Mouse (Mus musculus) lung, embryonic 15.5 days (tissue): Measurements from ENCODE around the gene Ttc28. TPM values are rescaled to one million over a fixed set of nuclear protein-coding genes. Genes with fewer than 3 reads are reported as not detected.
A peak's percentile ranks its signal among the peaks of the same experiment; 100 is the strongest.

Source experiments
- ATAC-seq: fragments of 200-750 bp; cut with Nextera tagmentation; 2 replicates; pipeline ENCODE4 v1.8.0; 2017; ENCODE audit warnings: moderate number of reproducible peaks, borderline replicate concordance; ENCODE audit not compliant: low FRiP score, low TSS enrichment; ENCODE audit errors: extremely low read depth
- H3K27ac ChIP-seq: fragments of 300-500 bp; sonication (generic); 2 replicates; pipeline ENCODE4 v1.5.1; 2015; ENCODE audit warnings: moderate library complexity, mild to moderate bottlenecking, inconsistent platforms
- H3K27me3 ChIP-seq: fragments of 300-500 bp; sonication (generic); 2 replicates; pipeline ENCODE4 v1.6.1; 2015; ENCODE audit warnings: inconsistent platforms
- H3K36me3 ChIP-seq: fragments of 300-500 bp; sonication (generic); 2 replicates; pipeline ENCODE4 v1.6.1; 2015; ENCODE audit warnings: inconsistent platforms
- H3K4me1 ChIP-seq: fragments of 300-500 bp; sonication (generic); 2 replicates; pipeline ENCODE4 v1.6.1; 2015; ENCODE audit warnings: inconsistent platforms
- H3K4me2 ChIP-seq: fragments of 300-500 bp; sonication (generic); 2 replicates; pipeline ENCODE4 v1.6.1; 2015; ENCODE audit warnings: inconsistent platforms, mild to moderate bottlenecking, moderate library complexity
- H3K4me3 ChIP-seq: fragments of 300-500 bp; sonication (generic); 2 replicates; pipeline ENCODE4 v1.5.1; 2015; ENCODE audit warnings: mild to moderate bottlenecking, inconsistent platforms
- H3K9ac ChIP-seq: fragments of 300-500 bp; sonication (generic); 2 replicates; pipeline ENCODE4 v1.6.1; 2015; ENCODE audit warnings: inconsistent platforms
- H3K9me3 ChIP-seq: fragments of 300-500 bp; sonication (generic); 2 replicates; pipeline ENCODE4 v1.6.1; 2016; ENCODE audit warnings: inconsistent platforms
- WGBS: fragments of 180-500 bp; shearing (Covaris S2); methylation state at CpG from one replicate; pipeline ENCODE4 v1.1.7; 2015; 5-methylcytosine and 5-hydroxymethylcytosine counted together
- polyA plus RNA-seq: library from polyadenylated mRNA; unstranded; fragments of >200 nt; fragmentation: Nextera tagmentation; extraction: Ambion mirVana; gene quantifications from 2 replicates; pipeline ENCODE4 v1.2.1, GENCODE M21; 2015

Gene Ttc28
- polyA plus RNA-seq, 1 experiment from 2014 or later, result 9.9 TPM

DNA sequence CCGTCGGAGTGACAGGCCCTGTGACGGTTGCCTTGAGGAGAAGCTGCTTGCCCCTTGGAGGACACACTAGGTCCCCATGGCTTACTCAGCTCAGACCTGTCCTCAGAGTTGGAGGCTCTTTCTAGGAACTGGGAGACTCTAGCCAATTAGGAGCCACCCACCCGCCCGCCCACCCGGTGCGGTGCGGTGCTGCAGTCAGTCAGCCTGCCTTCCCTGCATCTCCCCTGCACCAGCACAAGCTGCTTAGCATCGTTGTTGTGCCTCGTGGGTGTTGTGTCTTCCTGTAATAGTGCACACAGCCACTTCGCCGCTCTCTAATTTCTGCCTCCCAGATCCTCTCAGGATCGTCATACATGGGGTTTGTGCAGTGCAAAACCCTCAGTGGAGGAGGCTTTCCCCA lies 335.3 kb downstream of the Ttc28 start:
- no peak for ATAC-seq
- Histone ChIP-seq H3K4me1 (peaks cover 12% of the 10 kb centered on the region), H3K9me3 (no peaks in the 10 kb centered on the region), H3K4me3 (no peak overlapping the region), H3K36me3 (no peaks in the 10 kb centered on the region), H3K27ac (no peak overlapping the region), H3K27me3 (no peaks in the 10 kb centered on the region), H3K9ac (no peak overlapping the region), H3K4me2 (no peak overlapping the region)
- 80% methylated on average over 13 of the region's 13 CpGs for WGBS

DNA sequence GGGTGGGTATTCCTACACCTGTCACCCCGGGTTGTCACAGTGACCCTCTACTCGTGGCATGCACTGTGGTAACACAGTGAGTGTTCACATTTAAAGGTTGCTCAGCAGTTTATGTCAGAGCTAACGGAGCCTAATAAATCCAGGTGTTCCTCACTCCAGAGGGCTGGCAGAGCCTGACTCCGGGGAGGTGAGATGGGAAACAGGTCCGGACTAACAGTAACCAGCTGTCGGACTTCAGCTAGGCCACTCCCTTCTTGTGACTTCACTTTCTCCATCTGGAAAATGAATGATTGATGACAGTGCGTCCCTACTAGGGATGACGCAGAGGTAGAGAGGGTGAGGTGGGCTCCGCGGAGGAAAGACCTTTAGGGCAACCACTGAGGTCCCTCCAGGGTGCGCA lies 336.1 kb downstream of the Ttc28 start:
- Histone ChIP-seq H3K4me2 (no peak overlapping the region), H3K27me3 (no peaks in the 10 kb centered on the region), H3K36me3 (no peaks in the 10 kb centered on the region), H3K9me3 (no peaks in the 10 kb centered on the region), H3K4me1 (peaks cover 16% of the 10 kb centered on the region), H3K4me3 (no peak overlapping the region), H3K9ac (no peak overlapping the region), H3K27ac (no peak overlapping the region)
- 61% methylated on average over 11 of the region's 11 CpGs for WGBS
- no peak for ATAC-seq

DNA sequence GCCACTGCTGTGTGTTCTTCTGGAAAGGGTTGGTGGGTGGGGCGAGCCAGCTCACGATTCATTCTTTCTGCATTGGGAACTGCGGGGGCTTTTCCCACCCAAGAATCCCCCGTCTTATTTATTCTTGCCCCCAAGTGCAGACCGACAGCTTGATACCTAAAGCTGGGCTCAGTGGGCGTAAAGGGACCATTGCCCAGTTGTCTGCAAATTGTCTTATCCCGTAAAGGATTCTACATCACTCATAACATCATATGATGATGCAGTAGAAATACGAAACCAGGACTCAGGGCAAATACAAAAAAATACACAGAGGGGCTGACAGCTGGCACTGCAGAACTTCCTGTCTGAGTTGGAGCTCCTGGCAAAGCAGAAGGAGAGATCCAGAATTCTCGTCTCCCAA lies 336.6 kb downstream of the Ttc28 start:
- H3K27ac ChIP-seq, result no peak overlapping the region
- no peak overlapping the region for H3K9ac ChIP-seq
- peaks cover 17% of the 10 kb centered on the region for H3K4me1 ChIP-seq
- no peak overlapping the region for H3K4me3 ChIP-seq
- no peaks in the 10 kb centered on the region for H3K36me3 ChIP-seq
- H3K9me3 ChIP-seq, result no peaks in the 10 kb centered on the region
- no peaks in the 10 kb centered on the region for H3K27me3 ChIP-seq
- no peak for ATAC-seq
- WGBS, result 78% methylated on average over 9 of the region's 9 CpGs
- no peak overlapping the region for H3K4me2 ChIP-seq

DNA sequence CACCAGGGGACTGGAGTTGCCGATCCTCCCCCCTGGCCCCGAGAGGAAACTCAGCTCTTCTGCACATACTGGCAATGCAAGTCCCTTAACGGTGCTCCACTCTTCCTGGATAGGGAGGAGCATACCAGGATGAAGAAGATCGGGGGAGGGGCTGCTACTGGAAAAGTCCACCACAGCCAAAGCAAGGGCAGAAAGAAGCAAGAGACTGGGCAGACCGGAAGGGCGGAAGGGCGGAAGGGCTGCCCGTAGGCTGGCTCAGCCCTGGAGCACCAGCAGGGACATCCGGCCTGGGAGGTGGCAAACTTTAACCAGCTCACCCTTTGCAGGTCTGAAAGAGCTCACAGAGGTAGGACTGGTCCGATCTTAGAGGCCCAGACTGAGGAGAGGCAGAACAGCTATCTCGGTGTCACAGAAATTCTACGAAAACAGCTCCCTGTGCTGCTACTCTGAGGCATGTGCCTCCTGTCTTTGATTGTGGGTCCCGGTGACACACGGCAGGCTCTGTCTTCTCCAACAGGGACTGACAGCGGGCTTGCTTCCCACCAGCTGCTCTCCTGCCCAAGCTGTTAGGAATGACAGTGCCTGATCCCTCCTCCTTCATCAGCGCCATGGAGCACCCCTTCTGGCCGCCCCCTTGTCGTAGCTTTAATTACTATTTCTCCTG lies 338.0 kb downstream of the Ttc28 start:
- Histone ChIP-seq H3K4me1 (peaks cover 17% of the 10 kb centered on the region), H3K9ac (no peak overlapping the region), H3K27me3 (no peaks in the 10 kb centered on the region), H3K9me3 (no peaks in the 10 kb centered on the region), H3K4me2 (no peak overlapping the region), H3K27ac (peak overlapping the region; percentile 62), H3K4me3 (no peak overlapping the region), H3K36me3 (no peaks in the 10 kb centered on the region)
- WGBS, result 55% methylated on average over 18 of the region's 18 CpGs
- peak; percentile 30; the same call in 1 of the 2 replicates for ATAC-seq

DNA sequence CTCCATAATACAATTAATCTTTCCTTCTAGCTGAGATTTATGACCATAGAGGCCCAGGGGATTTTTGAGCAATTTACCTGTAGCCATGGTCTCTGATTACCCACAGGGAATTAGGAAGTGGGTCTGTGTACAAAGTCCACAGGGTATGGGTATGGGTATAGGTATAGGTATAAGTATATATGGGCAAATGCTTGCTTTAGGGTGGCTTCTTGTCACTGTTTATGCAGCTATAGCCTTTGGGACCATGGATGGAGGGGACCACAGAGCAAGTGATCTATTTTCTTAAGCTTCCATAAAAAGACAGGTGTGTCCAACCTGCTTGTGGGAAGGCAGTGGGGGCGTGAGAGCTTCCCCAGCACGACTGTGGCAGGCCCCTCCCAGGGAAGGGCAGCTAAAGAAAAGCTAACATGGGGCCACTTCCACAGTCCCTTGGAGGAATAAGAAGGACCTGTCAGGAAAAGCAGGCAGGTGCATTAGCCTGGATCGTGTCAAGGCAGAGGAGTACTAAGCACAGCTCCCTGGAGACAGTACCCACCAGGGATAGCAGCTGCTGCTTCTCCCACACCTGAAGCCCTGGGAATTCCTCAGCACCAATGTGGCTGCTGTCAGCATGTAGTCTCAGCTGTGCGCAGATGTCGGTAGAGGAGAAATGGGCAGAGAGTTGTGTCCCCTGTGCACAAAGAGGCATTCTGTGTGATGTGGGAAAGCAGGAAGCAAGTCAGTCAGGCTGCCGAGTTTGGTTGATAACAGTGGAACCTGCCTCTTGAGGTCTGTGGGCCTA lies 338.7 kb downstream of the Ttc28 start:
- peaks cover 3% of the 10 kb centered on the region; the same call in 1 of the 2 replicates for H3K36me3 ChIP-seq
- 0 out of 2 replicates have a peak overlapping the region, but pooled peaks have one; percentile 62 for H3K27ac ChIP-seq
- H3K4me2 ChIP-seq, result no peak overlapping the region
- no peak overlapping the region for H3K9ac ChIP-seq
- 64% methylated on average over 6 of the region's 6 CpGs for WGBS
- H3K9me3 ChIP-seq, result no peaks in the 10 kb centered on the region
- no peak for ATAC-seq
- H3K4me3 ChIP-seq, result no peak overlapping the region
- H3K4me1 ChIP-seq, result peaks cover 17% of the 10 kb centered on the region
- no peaks in the 10 kb centered on the region for H3K27me3 ChIP-seq

DNA sequence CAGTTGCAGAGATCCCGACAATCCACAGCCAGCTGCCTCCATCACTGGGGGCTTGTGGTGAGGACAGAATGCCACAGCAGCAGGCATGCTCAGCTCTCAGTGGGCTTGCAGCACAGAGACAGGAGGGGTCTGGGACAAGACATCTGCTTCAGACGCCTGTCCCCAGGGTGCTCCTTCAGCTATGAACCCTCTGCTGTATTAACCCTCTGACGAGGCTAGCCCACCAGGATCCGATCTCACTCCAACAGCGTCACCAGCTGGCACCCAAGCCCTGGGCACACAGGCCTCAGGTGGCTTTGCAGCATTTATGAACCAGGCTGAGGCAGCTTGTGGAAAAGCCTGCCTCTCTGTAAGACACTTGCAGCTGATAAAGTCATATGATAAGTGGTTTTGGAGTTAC lies 339.4 kb downstream of the Ttc28 start:
- Histone ChIP-seq H3K9me3 (no peaks in the 10 kb centered on the region), H3K27ac (no peak overlapping the region), H3K27me3 (no peaks in the 10 kb centered on the region), H3K36me3 (peaks cover 9% of the 10 kb centered on the region), H3K4me3 (no peak overlapping the region), H3K9ac (no peak overlapping the region), H3K4me2 (no peak overlapping the region), H3K4me1 (peaks cover 17% of the 10 kb centered on the region)
- ATAC-seq, result no peak
- 88% methylated on average over 5 of the region's 5 CpGs for WGBS

DNA sequence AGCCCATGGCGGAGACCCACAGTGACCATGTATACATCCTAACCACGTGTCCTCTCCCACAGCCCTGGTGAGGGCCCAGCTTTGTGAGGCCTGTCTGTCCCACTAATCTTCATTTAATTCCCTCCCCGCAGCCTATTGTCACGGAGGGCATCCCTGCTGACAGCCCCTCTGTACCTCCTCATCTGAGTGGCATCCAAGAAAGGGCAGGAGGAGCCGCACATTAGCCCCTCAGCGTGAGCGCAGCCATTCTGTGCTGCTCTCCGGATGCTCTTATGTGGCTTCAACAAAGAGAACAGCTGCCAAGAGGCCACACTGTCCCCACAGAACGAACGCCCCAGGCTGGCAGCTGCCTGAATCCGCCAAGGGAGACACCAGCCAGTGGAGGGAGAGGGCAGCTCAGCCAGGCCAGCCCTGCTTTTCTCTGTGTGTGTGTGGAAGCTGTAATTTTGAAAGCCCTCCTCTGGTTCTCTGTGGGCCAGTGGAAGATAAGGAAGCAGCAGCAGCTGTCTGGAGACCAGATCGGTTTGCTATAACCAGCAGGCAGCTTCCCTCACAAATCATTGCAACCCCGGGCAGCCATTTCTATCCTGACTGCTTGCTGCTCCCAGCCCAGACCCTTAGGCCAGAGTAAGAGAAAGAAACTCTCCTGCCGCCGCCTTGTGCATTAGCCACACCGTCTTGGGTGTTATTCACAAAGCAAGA lies 341.2 kb downstream of the Ttc28 start:
- Histone ChIP-seq H3K9ac (no peak overlapping the region), H3K27ac (no peak overlapping the region)
- WGBS, result 58% methylated on average over 16 of the region's 16 CpGs

DNA sequence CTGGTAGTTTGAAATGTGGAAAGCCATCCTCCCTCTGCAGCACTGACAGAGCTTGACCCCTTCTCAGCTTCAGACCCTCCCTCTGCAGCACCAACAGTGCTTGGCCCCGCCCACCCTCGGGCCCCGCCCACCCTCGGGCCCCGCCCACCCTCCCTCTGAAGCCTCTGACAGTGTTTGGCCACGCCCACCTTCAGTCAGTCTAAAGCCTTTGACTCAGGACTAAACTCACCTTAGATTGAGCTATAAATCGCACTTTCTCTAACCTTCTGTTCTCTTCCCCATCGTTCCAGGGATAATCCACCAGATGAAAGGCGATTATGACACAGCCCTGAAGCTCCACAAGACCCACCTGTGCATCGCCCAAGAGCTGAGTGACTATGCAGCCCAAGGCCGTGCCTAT lies 343.2 kb downstream of the Ttc28 start:
- no peak for ATAC-seq
- H3K27ac ChIP-seq, result no peak overlapping the region
- no peaks in the 10 kb centered on the region for H3K9me3 ChIP-seq
- H3K4me2 ChIP-seq, result no peak overlapping the region
- H3K4me1 ChIP-seq, result peaks cover 13% of the 10 kb centered on the region
- peaks cover 25% of the 10 kb centered on the region for H3K36me3 ChIP-seq
- 48% methylated on average over 11 of the region's 11 CpGs for WGBS
- H3K4me3 ChIP-seq, result no peak overlapping the region
- no peak overlapping the region for H3K9ac ChIP-seq
- no peaks in the 10 kb centered on the region for H3K27me3 ChIP-seq

More for the DNA sequence above, 341.2 kb downstream of the Ttc28 start:
- Histone ChIP-seq H3K4me3 (no peak overlapping the region), H3K27me3 (no peaks in the 10 kb centered on the region), H3K36me3 (peaks cover 23% of the 10 kb centered on the region), H3K4me1 (peaks cover 17% of the 10 kb centered on the region), H3K4me2 (no peak overlapping the region), H3K9me3 (no peaks in the 10 kb centered on the region)
- no peak for ATAC-seq

DNA sequence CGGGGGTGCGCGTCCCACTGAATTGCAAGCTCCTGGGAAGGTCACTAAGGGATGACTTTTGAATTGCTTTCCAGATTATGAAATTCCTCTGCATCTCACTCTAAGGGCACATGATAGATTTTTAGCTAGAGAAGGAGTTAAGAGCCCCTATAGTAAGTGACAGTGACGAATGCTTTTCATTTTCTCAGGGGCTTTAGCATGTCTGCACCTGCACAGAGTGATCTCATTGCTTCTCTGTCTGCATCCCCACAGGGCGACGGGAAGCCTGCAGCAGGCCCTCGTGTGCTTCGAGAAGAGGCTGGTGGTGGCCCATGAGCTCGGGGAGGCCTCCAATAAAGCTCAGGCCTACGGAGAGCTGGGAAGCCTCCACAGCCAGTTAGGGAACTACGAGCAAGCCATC lies 345.7 kb downstream of the Ttc28 start:
- H3K27ac ChIP-seq, result no peak overlapping the region
- no peak overlapping the region for H3K4me3 ChIP-seq
- H3K9ac ChIP-seq, result no peak overlapping the region
- ATAC-seq, result no peak
- 80% methylated on average over 11 of the region's 11 CpGs for WGBS
- no peak overlapping the region for H3K4me2 ChIP-seq
- peaks cover 38% of the 10 kb centered on the region for H3K4me1 ChIP-seq
- H3K27me3 ChIP-seq, result no peaks in the 10 kb centered on the region
- peaks cover 30% of the 10 kb centered on the region for H3K36me3 ChIP-seq
- no peaks in the 10 kb centered on the region for H3K9me3 ChIP-seq

DNA sequence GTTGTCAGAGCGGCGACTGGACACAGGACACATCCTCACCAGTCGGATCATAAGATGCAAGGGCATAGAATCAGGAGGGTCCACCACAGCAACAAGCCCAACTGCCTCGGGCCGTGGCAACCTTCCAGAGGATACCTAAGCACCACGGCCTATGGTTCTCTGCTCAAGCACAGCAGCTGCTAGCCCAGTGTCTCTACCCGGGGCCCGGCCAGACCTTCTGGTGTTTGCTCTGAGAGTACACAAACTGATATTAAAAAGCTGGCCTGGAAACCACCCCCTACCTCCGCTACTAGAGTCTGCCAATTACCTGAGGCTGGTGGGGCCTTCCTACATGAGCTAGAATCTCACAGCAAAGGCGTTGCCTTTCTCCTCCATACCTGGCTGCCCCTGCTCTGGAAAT lies 346.9 kb downstream of the Ttc28 start:
- peaks cover 35% of the 10 kb centered on the region for H3K4me1 ChIP-seq
- H3K9me3 ChIP-seq, result no peaks in the 10 kb centered on the region
- WGBS, result 71% methylated on average over 10 of the region's 10 CpGs
- no peak overlapping the region for H3K9ac ChIP-seq
- peaks cover 30% of the 10 kb centered on the region for H3K36me3 ChIP-seq
- H3K4me2 ChIP-seq, result no peak overlapping the region
- H3K4me3 ChIP-seq, result no peak overlapping the region
- no peaks in the 10 kb centered on the region for H3K27me3 ChIP-seq
- H3K27ac ChIP-seq, result no peak overlapping the region
- no peak for ATAC-seq

DNA sequence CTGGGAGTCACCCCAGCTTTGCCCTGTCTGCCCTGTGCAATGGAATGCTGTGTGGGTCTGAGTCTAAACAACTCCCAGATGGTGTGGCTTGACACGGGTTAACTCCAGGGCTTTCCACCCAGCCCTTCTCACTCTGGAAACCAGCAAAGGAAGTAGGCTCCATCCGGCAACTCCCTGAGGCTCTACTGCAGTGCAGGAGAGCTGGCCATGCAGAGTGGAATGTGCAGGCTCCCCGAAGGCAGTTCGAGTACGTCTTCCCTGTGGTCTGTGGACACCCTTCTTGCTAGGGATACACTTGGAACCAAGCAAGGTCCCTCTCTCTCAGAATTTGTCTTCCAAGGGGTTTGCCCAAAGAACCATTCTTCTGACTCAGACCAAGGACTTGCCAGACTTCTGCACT lies 348.2 kb downstream of the Ttc28 start:
- H3K4me1 ChIP-seq, result peaks cover 35% of the 10 kb centered on the region
- no peak overlapping the region for H3K4me3 ChIP-seq
- H3K36me3 ChIP-seq, result peaks cover 30% of the 10 kb centered on the region
- H3K9me3 ChIP-seq, result no peaks in the 10 kb centered on the region
- peak overlapping the region; percentile 4; the same call in 1 of the 2 replicates for H3K4me2 ChIP-seq
- peak; percentile 36; the same call in 1 of the 2 replicates for ATAC-seq
- 25% methylated on average over 5 of the region's 5 CpGs for WGBS
- no peaks in the 10 kb centered on the region for H3K27me3 ChIP-seq
- no peak overlapping the region for H3K9ac ChIP-seq
- peak overlapping the region; percentile 85 for H3K27ac ChIP-seq
